Mouse (Mus musculus): ENCODE results near the gene Sytl2.

DNA sequence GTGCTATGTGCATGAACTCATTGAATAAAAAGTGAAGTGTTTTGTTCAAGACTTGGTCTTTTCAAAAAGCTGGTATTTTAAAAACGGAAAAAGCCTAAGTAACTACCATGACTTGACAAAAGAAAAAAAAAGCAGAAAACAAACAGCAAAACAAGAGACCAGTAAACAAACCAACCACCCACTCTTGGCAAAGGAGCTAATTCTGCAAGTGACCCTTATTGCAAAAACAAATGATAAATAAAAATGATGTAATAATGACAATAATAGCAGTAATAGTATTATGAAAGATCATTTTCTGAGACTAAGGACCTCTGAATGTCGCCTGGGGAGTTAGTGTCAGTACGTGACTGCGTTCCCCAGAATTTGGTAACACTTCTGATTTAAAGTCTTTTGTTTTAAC, 140.0 kb downstream of the Sytl2 start:
- TF ChIP-seq ZC3H11A (IDR thresholded peaks at IDR 0.05; ENCODE audit: borderline replicate concordance, low read depth, low read length) (no peak), ZNF384 (IDR thresholded peaks at IDR 0.05; ENCODE audit: low read depth, low read length) (no peak)

All from ES-E14 (cell line).